Comparison of ENCODE assay signal across 18 mouse cellular contexts in the genomic region with DNA sequence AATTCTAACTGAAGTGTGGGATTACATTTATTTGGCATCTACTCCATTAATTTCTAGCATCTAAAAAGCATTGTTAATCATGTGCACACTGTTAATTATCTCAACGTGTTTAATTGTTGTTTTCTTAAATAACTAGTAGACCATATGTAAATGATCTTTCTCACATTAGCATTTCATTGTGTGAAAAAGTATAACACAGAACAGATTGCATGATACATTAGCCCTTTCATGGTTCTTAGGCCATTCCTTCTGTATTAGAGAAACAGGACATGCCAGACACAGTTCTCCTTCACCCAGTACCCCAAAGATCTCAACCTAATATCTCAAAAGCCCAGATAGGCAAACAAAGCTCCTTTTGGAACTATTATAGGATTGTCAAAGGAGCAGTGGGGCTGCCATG.
"Had no signal": no experiment of that assay in that cellular context is flagged by ENCODE, and none has a peak within 500 bp of the region (broad histone marks: within the 10 kb centered on the region; RNA-seq: fewer than 3 reads in every experiment).

No protein-coding gene starts in this region.

- H3K36me3 ChIP-seq: midbrain, embryonic 10.5 days; midbrain, embryonic 12.5 days; neural tube, embryonic 13.5 days; neural tube, embryonic 15.5 days had no signal

- H3K27ac ChIP-seq: midbrain, embryonic 10.5 days; midbrain, embryonic 12.5 days; neural tube, embryonic 13.5 days; neural tube, embryonic 15.5 days had no signal

- DNase-seq: lung, adult 18-20 months; lung, embryonic 14.5 days; lung, postnatal 10 days; lung, postnatal 4 days; midbrain, embryonic 14.5 days; right cerebral cortex, adult 18-20 months; right cerebral cortex, postnatal 25 days; right cerebral cortex, postnatal 4 days; spleen, adult 18-20 months; thymus, adult 18-20 months; thymus, postnatal 14 days; thymus, postnatal 36 days had no signal

- ATAC-seq: midbrain, embryonic 16.5 days had no signal

- H3K9me3 ChIP-seq: midbrain, embryonic 10.5 days; midbrain, embryonic 12.5 days; neural tube, embryonic 13.5 days; neural tube, embryonic 15.5 days had no signal

- H3K4me1 ChIP-seq: midbrain, embryonic 10.5 days; midbrain, embryonic 12.5 days; neural tube, embryonic 13.5 days; neural tube, embryonic 15.5 days had no signal

- H3K4me2 ChIP-seq: lung, embryonic 14.5 days; midbrain, embryonic 12.5 days; neural tube, embryonic 13.5 days; neural tube, embryonic 15.5 days had no signal

- H3K4me3 ChIP-seq: midbrain, embryonic 10.5 days; midbrain, embryonic 12.5 days; myocyte; neural tube, embryonic 13.5 days; neural tube, embryonic 15.5 days had no signal

- H3K9ac ChIP-seq: lung, embryonic 14.5 days; midbrain, embryonic 12.5 days; neural tube, embryonic 13.5 days; neural tube, embryonic 15.5 days had no signal

- H3K27me3 ChIP-seq: midbrain, embryonic 12.5 days; neural tube, embryonic 13.5 days; neural tube, embryonic 15.5 days had no signal
